Mouse (Mus musculus) midbrain, postnatal 0 days (tissue): ENCODE measurements around the gene Lrrc15. TPM values are rescaled to one million over a fixed set of nuclear protein-coding genes. Genes with fewer than 3 reads are reported as not detected.

Experiments
- ATAC-seq: fragments of 200-750 bp; cut with Nextera tagmentation; 2 replicates; pipeline ENCODE4 v1.8.0; 2017; ENCODE audit warnings: moderate number of reproducible peaks, mild to moderate bottlenecking, moderate TSS enrichment, moderate library complexity; ENCODE audit not compliant: low FRiP score
- DNase-seq: peaks from one replicate; pipeline ENCODE4 v3.0.0-alpha.2; 2015; ENCODE audit warnings: low spot score
- H3K27ac ChIP-seq: fragments of 300-500 bp; sonication (generic); 2 replicates; pipeline ENCODE4 v1.5.1; 2014; ENCODE audit warnings: low read depth, mild to moderate bottlenecking, low read length, mixed read lengths
- H3K27me3 ChIP-seq: fragments of 300-500 bp; sonication (generic); 2 replicates; pipeline ENCODE4 v1.6.1; 2014; ENCODE audit warnings: low read length, control low read depth, mixed read lengths; ENCODE audit not compliant: insufficient read depth
- H3K36me3 ChIP-seq: fragments of 300-500 bp; sonication (generic); 2 replicates; pipeline ENCODE4 v1.6.1; 2014; ENCODE audit warnings: low read length, control low read depth, mixed read lengths; ENCODE audit not compliant: insufficient read depth
- H3K4me1 ChIP-seq: fragments of 300-500 bp; sonication (generic); 2 replicates; pipeline ENCODE4 v1.6.1; 2014; ENCODE audit warnings: mild to moderate bottlenecking, control low read depth, antibody characterized with exemption, low read length, mixed read lengths; ENCODE audit not compliant: insufficient read depth
- H3K4me2 ChIP-seq: fragments of 300-500 bp; sonication (generic); 2 replicates; pipeline ENCODE4 v1.6.1; 2014; ENCODE audit warnings: low read depth, mild to moderate bottlenecking, low read length, mixed read lengths; ENCODE audit not compliant: poor library complexity, severe bottlenecking
- H3K4me3 ChIP-seq: fragments of 300-500 bp; sonication (generic); 2 replicates; pipeline ENCODE4 v1.5.1; 2014; ENCODE audit warnings: low read depth, mild to moderate bottlenecking, low read length, moderate library complexity
- H3K9ac ChIP-seq: fragments of 300-500 bp; sonication (generic); replicated peaks from 2 replicates; pipeline ENCODE4 v1.6.1; 2014; ENCODE audit warnings: mild to moderate bottlenecking, low read length, moderate library complexity, mixed read lengths; ENCODE audit not compliant: poor library complexity, severe bottlenecking
- H3K9me3 ChIP-seq: fragments of 300-500 bp; sonication (generic); 2 replicates; pipeline ENCODE4 v1.6.1; 2016; ENCODE audit warnings: low read length, control low read depth
- CTCF ChIP-seq: IDR thresholded peaks from 2 replicates; pipeline ENCODE4 v1.5.1; 2016; ENCODE audit warnings: antibody characterized with exemption, mild to moderate bottlenecking
- WGBS: fragments of 180-500 bp; shearing (Covaris S2); extraction: QIAGEN DNeasy Blood & Tissue Kit; methylation state at CpG from one replicate; pipeline ENCODE4 v1.1.7; 2014; 5-methylcytosine and 5-hydroxymethylcytosine counted together
- polyA plus RNA-seq: library from polyadenylated mRNA; unstranded; fragments of >200 nt; fragmentation: Nextera tagmentation; extraction: Ambion mirVana; gene quantifications from 2 replicates; pipeline ENCODE4 v1.2.1, GENCODE M21; 2015
- total RNA-seq: library from RNA; depleted of rRNA; stranded (reverse); fragments of >200 nt; gene quantifications from 2 replicates; pipeline ENCODE4 v1.2.3, GENCODE M21; 2014

Lrrc15 gene
- total and polyA plus RNA-seq, 2 experiments from 2014 or later: 0.11 to 0.60 TPM

- H3K4me3 ChIP-seq: no peak overlapping the region
- DNase-seq: no peak
- no peak for ATAC-seq
- peaks cover 5% of the 10 kb centered on the region; the same call in 1 of the 2 replicates for H3K27me3 ChIP-seq
- no peaks in the 10 kb centered on the region for H3K36me3 ChIP-seq
- WGBS: 91% methylated on average over 6 of the region's 6 CpGs
- H3K9me3 ChIP-seq: no peaks in the 10 kb centered on the region
- H3K4me2 ChIP-seq: no peak overlapping the region
- TF ChIP-seq CTCF: no peak
- no peaks in the 10 kb centered on the region for H3K4me1 ChIP-seq
- H3K27ac ChIP-seq: no peak overlapping the region
- no peak overlapping the region for H3K9ac ChIP-seq
Measured at GRCm38 (mm10) chr16:30302686-30303085, 19.6 kb upstream of the Lrrc15 start.

GRCm38 (mm10) chr16:30299711-30300277 lies 16.7 kb upstream of the Lrrc15 start:
- TF ChIP-seq CTCF: no peak
- H3K27ac ChIP-seq: no peak overlapping the region
- DNase-seq: no peak

GRCm38 (mm10) chr16:30297450-30297849 lies 14.4 kb upstream of the Lrrc15 start:
- no peak overlapping the region for H3K27ac ChIP-seq
- TF ChIP-seq CTCF: no peak
- H3K4me3 ChIP-seq: no peak overlapping the region
- H3K36me3 ChIP-seq: no peaks in the 10 kb centered on the region
- ATAC-seq (no peak), DNase-seq (no peak)
- WGBS: 86% methylated on average over 7 of the region's 7 CpGs
- H3K9me3 ChIP-seq: no peaks in the 10 kb centered on the region
- no peak overlapping the region for H3K9ac ChIP-seq
- H3K4me2 ChIP-seq: no peak overlapping the region
- H3K27me3 ChIP-seq: no peaks in the 10 kb centered on the region
- no peaks in the 10 kb centered on the region for H3K4me1 ChIP-seq

More at GRCm38 (mm10) chr16:30299711-30300277, 16.7 kb upstream of the Lrrc15 start:
- 77% methylated on average over 10 of the region's 10 CpGs for WGBS
- Histone ChIP-seq H3K27me3 (no peaks in the 10 kb centered on the region), H3K36me3 (no peaks in the 10 kb centered on the region), H3K4me3 (no peak overlapping the region), H3K4me2 (no peak overlapping the region), H3K9me3 (no peaks in the 10 kb centered on the region), H3K4me1 (no peaks in the 10 kb centered on the region), H3K9ac (no peak overlapping the region)
- no peak for ATAC-seq

- WGBS: 91% methylated on average over 11 of the region's 11 CpGs
Measured at GRCm38 (mm10) chr16:30296601-30297275, 13.7 kb upstream of the Lrrc15 start.

GRCm38 (mm10) chr16:30295106-30295505 lies 12.1 kb upstream of the Lrrc15 start:
- DNase-seq (no peak), ATAC-seq (no peak)
- WGBS: 93% methylated on average over 7 of the region's 7 CpGs
- no peaks in the 10 kb centered on the region for H3K36me3 ChIP-seq
- H3K4me2 ChIP-seq: no peak overlapping the region
- H3K4me3 ChIP-seq: no peak overlapping the region
- no peaks in the 10 kb centered on the region for H3K4me1 ChIP-seq
- H3K27ac ChIP-seq: no peak overlapping the region
- no peaks in the 10 kb centered on the region for H3K27me3 ChIP-seq
- H3K9me3 ChIP-seq: no peaks in the 10 kb centered on the region
- no peak overlapping the region for H3K9ac ChIP-seq
- no peak for TF ChIP-seq CTCF

More at GRCm38 (mm10) chr16:30296601-30297275, 13.7 kb upstream of the Lrrc15 start:
- no peak for DNase-seq
- no peaks in the 10 kb centered on the region for H3K4me1 ChIP-seq
- no peak overlapping the region for H3K4me2 ChIP-seq
- no peaks in the 10 kb centered on the region for H3K36me3 ChIP-seq
- no peak for TF ChIP-seq CTCF
- H3K4me3 ChIP-seq: no peak overlapping the region
- ATAC-seq: no peak
- H3K27ac ChIP-seq: no peak overlapping the region
- no peak overlapping the region for H3K9ac ChIP-seq
- H3K27me3 ChIP-seq: no peaks in the 10 kb centered on the region
- no peaks in the 10 kb centered on the region for H3K9me3 ChIP-seq

GRCm38 (mm10) chr16:30290436-30290835 lies 7.4 kb upstream of the Lrrc15 start:
- no peak overlapping the region for H3K4me3 ChIP-seq
- H3K4me1 ChIP-seq: no peaks in the 10 kb centered on the region
- H3K36me3 ChIP-seq: no peaks in the 10 kb centered on the region
- DNase-seq (peak; percentile 47), ATAC-seq (no peak)
- no peaks in the 10 kb centered on the region for H3K27me3 ChIP-seq
- H3K27ac ChIP-seq: no peak overlapping the region
- no peak for TF ChIP-seq CTCF
- H3K9ac ChIP-seq: no peak overlapping the region
- no peak overlapping the region for H3K4me2 ChIP-seq
- 77% methylated on average over 6 of the region's 6 CpGs for WGBS
- no peaks in the 10 kb centered on the region for H3K9me3 ChIP-seq
